Mouse (Mus musculus) lung, adult 2 months (tissue): ENCODE measurements around the gene Pkmyt1. TPM values are rescaled to one million over a fixed set of nuclear protein-coding genes. Genes with fewer than 3 reads are reported as not detected.
A peak's percentile ranks its signal among the peaks of the same experiment; 100 is the strongest.

ENCODE experiments used
- DNase-seq: peaks from one replicate; pipeline ENCODE4 v3.0.0; 2022
- H3K4me1 ChIP-seq: fragments of 200-500 bp; 2 replicates; pipeline ENCODE4 v1.6.1; 2011; ENCODE audit warnings: low read length; ENCODE audit not compliant: control insufficient read depth, insufficient read depth
- H3K4me3 ChIP-seq: fragments of 200-500 bp; replicated peaks from 2 replicates; pipeline ENCODE3; 2011; ENCODE audit warnings: low read depth, mild to moderate bottlenecking, control low read depth, low read length; ENCODE audit errors: extremely low read depth
- CTCF ChIP-seq: fragments of 200-500 bp; IDR thresholded peaks from 2 replicates; pipeline ENCODE4 v1.5.1; 2011; ENCODE audit warnings: mild to moderate bottlenecking, low read length, control low read depth; ENCODE audit not compliant: insufficient read depth
- POLR2A ChIP-seq: fragments of 200-500 bp; IDR thresholded peaks from 2 replicates; pipeline ENCODE4 v1.6.1; 2011; ENCODE audit warnings: low read depth, mild to moderate bottlenecking, control low read depth, low read length, borderline replicate concordance; ENCODE audit errors: extremely low read depth
- WGBS: fragments of 180-500 bp; shearing (Covaris S2); methylation state at CpG from one replicate; pipeline ENCODE4 v1.1.7; 2018; 5-methylcytosine and 5-hydroxymethylcytosine counted together
- polyA plus RNA-seq: library from polyadenylated mRNA; depleted of rRNA; stranded (reverse); fragments of >200 nt; gene quantifications from 2 replicates; pipeline ENCODE4 v1.2.3, GENCODE M21; 2012; rRNA removed

Pkmyt1 gene
- polyA plus RNA-seq, 1 experiment: 21.8 TPM

DNA sequence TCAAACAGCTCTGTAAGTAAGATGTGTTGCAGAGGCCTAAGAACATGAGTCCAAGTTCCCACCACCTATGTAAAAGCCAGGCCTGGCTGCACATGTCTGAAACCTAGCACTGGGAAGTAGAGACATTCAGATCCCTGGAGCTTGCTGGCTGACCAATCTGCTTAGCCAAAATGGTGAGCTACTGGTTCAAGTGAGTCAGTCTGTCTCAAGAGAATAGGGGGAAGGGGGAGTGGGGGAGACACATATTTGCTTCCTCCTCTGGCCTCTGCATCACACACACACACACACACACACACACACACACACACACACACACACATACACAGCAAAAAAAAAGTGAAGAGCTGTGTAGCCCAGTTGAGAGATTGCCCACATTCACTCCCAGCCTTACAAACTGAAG is 57.2 kb downstream of the Pkmyt1 start:
- DNase-seq: no peak
- no peak for TF ChIP-seq CTCF
- no peak for TF ChIP-seq POLR2A
- no peak overlapping the region for H3K4me3 ChIP-seq
- no peaks in the 10 kb centered on the region for H3K4me1 ChIP-seq

DNA sequence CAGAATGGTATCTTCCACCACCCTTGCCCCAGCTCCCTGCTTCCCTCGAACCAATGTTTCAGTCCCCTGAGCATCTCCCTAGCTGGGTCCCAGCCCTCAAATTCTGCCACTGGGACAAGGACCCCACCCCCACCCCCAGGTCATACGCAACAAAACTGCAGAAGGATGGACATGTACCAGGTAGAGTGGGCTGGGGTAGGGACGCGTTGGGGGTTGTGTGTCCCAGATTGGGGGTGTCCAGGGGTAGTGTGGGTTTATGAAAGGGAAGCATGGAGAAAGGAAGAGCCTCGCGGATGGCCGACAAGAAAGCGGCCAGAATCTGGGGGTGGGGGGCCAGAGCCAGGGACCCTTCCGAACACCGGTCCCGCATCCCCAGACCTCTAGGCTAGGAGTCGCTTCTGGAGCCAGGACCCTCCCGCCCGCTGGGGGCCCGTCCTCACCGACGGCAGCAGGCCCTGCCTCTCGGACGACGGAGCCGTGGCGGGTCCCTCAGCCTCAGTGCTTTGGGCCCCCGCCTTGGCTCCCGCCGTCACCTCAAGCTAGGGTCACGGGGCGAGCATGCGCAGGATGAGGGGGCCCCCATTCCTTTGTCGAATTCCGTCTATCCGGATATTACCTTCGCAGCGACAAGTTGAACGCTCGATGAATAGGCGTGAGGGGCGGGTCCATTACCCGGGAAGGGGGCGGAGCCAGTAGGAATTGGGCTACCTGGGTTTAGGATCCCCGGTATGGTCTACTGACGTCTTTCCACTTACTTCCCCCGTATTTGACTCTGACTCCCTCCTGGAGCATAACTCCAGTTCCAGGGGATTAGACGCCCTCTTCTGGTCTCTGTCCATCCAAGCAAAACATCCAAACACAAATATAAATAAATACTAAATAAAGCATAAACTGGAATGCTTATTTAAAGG is 59.7 kb downstream of the Pkmyt1 start, which contains the start of gene Flywch2:
Gene Flywch2, minus strand, starts transcription at position 521 of the 911 bp plus-strand sequence.
- TF ChIP-seq POLR2A (no peak), CTCF (no peak)
- Histone ChIP-seq H3K4me3 (peak within 1 kb of the TSS; percentile 53), H3K4me1 (peaks cover 7% of the 10 kb centered on the region)
- peak; percentile 76 for DNase-seq
- 7% methylated on average over 43 of the region's 43 CpGs for WGBS

Other genes with a start within 250 kb of the Pkmyt1 start
- not detected in 2 replicates for gene Vmn2r117, start 246.6 kb upstream of the Pkmyt1 start, polyA plus RNA-seq
- gene Zfp213, start 162.1 kb upstream of the Pkmyt1 start, polyA plus RNA-seq: 13.4 and 14.0 TPM in 2 replicates
- gene Zfp13, start 126.8 kb upstream of the Pkmyt1 start, polyA plus RNA-seq: 14.9 and 15.2 TPM in 2 replicates
- 0.06 TPM in 1 of 2 replicates, not detected in the other for gene Zscan10, start 125.5 kb upstream of the Pkmyt1 start, polyA plus RNA-seq
- gene Mmp25, start 81.1 kb upstream of the Pkmyt1 start, polyA plus RNA-seq: 0.70 and 1.0 TPM in 2 replicates
- 4.0 and 6.8 TPM in 2 replicates for gene Bicdl2, start 65.8 kb upstream of the Pkmyt1 start, polyA plus RNA-seq
- 284 and 321 TPM in 2 replicates for gene Hcfc1r1, start 52.7 kb upstream of the Pkmyt1 start, polyA plus RNA-seq
- gene Thoc6, start 52.5 kb upstream of the Pkmyt1 start, polyA plus RNA-seq: 18.1 and 20.6 TPM in 2 replicates
- 32.4 and 39.7 TPM in 2 replicates for gene Tnfrsf12a, start 48.9 kb upstream of the Pkmyt1 start, polyA plus RNA-seq
- 0.57 and 0.86 TPM in 2 replicates for gene Cldn6, start 47.1 kb upstream of the Pkmyt1 start, polyA plus RNA-seq
- 0.07 and 0.08 TPM in 2 replicates for gene Cldn9, start 42.3 kb upstream of the Pkmyt1 start, polyA plus RNA-seq
- not detected in 2 replicates for gene 1520401A03Rik, start 3.6 kb upstream of the Pkmyt1 start, polyA plus RNA-seq
- 59.8 and 63.5 TPM in 2 replicates for gene Paqr4, start 14.5 kb downstream of the Pkmyt1 start, polyA plus RNA-seq
- 0.81 and 1.1 TPM in 2 replicates for gene Kremen2, start 19.5 kb downstream of the Pkmyt1 start, polyA plus RNA-seq
- 37.1 and 39.1 TPM in 2 replicates for gene Flywch1, start 45.3 kb downstream of the Pkmyt1 start, polyA plus RNA-seq
- 8.0 and 8.8 TPM in 2 replicates for gene Flywch2, start 59.7 kb downstream of the Pkmyt1 start, polyA plus RNA-seq
- 538 and 681 TPM in 2 replicates for gene Srrm2, start 64.2 kb downstream of the Pkmyt1 start, polyA plus RNA-seq
- 470 and 498 TPM in 2 replicates for gene Elob, start 102.8 kb downstream of the Pkmyt1 start, polyA plus RNA-seq
- not detected in 2 replicates for gene Prss33, start 109.7 kb downstream of the Pkmyt1 start, polyA plus RNA-seq
- 5.1 TPM in 1 of 2 replicates, not detected in the other for gene Prss32, start 117.5 kb downstream of the Pkmyt1 start, polyA plus RNA-seq
- gene Prss41, start 117.8 kb downstream of the Pkmyt1 start, polyA plus RNA-seq: 0.66 and 0.78 TPM in 2 replicates
- not detected in 2 replicates for gene Prss21, start 141.7 kb downstream of the Pkmyt1 start, polyA plus RNA-seq
- gene Dcpp1, start 154.5 kb downstream of the Pkmyt1 start, polyA plus RNA-seq: not detected in 2 replicates
- gene Dcpp2, start 154.5 kb downstream of the Pkmyt1 start, polyA plus RNA-seq: not detected in 2 replicates
- not detected in 2 replicates for gene Dcpp3, start 191.1 kb downstream of the Pkmyt1 start, polyA plus RNA-seq
- gene Sbp, start 215.3 kb downstream of the Pkmyt1 start, polyA plus RNA-seq: not detected in 2 replicates
- gene Sbpl, start 228.9 kb downstream of the Pkmyt1 start, polyA plus RNA-seq: not detected in 2 replicates